Mouse (Mus musculus) lung, postnatal 0 days (tissue): Measurements from ENCODE around the gene Stpg4. TPM values are rescaled to one million over a fixed set of nuclear protein-coding genes. Genes with fewer than 3 reads are reported as not detected.

Experiments
- ATAC-seq: fragments of 200-750 bp; cut with Nextera tagmentation; 2 replicates; pipeline ENCODE4 v1.8.0; 2017; ENCODE audit warnings: moderate library complexity
- DNase-seq: peaks from one replicate; pipeline ENCODE4 v3.0.0-alpha.2; 2016; ENCODE audit warnings: low spot score
- H3K27ac ChIP-seq: fragments of 300-500 bp; sonication (generic); 2 replicates; pipeline ENCODE4 v1.5.1; 2014; ENCODE audit warnings: antibody characterized with exemption, mild to moderate bottlenecking, low read length, mixed read lengths
- H3K27me3 ChIP-seq: fragments of 300-500 bp; sonication (generic); replicated peaks from 2 replicates; pipeline ENCODE4 v1.6.1; 2014; ENCODE audit warnings: low read length, mixed read lengths; ENCODE audit not compliant: insufficient read depth
- H3K36me3 ChIP-seq: fragments of 300-500 bp; sonication (generic); 2 replicates; pipeline ENCODE4 v1.6.1; 2014; ENCODE audit warnings: low read length, mixed read lengths; ENCODE audit not compliant: insufficient read depth
- H3K4me1 ChIP-seq: fragments of 300-500 bp; sonication (generic); 2 replicates; pipeline ENCODE4 v1.6.1; 2014; ENCODE audit warnings: antibody characterized with exemption, low read depth, low read length, mixed read lengths; ENCODE audit not compliant: insufficient read depth
- H3K4me2 ChIP-seq: fragments of 300-500 bp; sonication (generic); replicated peaks from 2 replicates; pipeline ENCODE4 v1.6.1; 2014; ENCODE audit warnings: low read depth, mild to moderate bottlenecking, low read length, moderate library complexity, mixed read lengths
- H3K4me3 ChIP-seq: fragments of 300-500 bp; sonication (generic); 2 replicates; pipeline ENCODE4 v1.5.1; 2014; ENCODE audit warnings: low read depth, low read length
- H3K9ac ChIP-seq: fragments of 300-500 bp; sonication (generic); replicated peaks from 2 replicates; pipeline ENCODE4 v1.6.1; 2014; ENCODE audit warnings: low read depth, mild to moderate bottlenecking
- H3K9me3 ChIP-seq: fragments of 300-500 bp; sonication (generic); 2 replicates; pipeline ENCODE4 v1.6.1; 2016; ENCODE audit warnings: low read length, mixed read lengths
- CTCF ChIP-seq: IDR thresholded peaks from 2 replicates; pipeline ENCODE4 v1.5.1; 2016; ENCODE audit warnings: antibody characterized with exemption, mild to moderate bottlenecking
- EP300 ChIP-seq: IDR thresholded peaks from 2 replicates; pipeline ENCODE4 v1.6.1; 2016; ENCODE audit warnings: antibody characterized with exemption, mild to moderate bottlenecking, control low read depth
- WGBS: fragments of 180-500 bp; shearing (Covaris S2); extraction: QIAGEN DNeasy Blood & Tissue Kit; methylation state at CpG from one replicate; pipeline ENCODE4 v1.1.7; 2014; 5-methylcytosine and 5-hydroxymethylcytosine counted together
- polyA plus RNA-seq: library from polyadenylated mRNA; unstranded; fragments of >200 nt; fragmentation: Nextera tagmentation; extraction: Ambion mirVana; gene quantifications from 2 replicates; pipeline ENCODE4 v1.2.1, GENCODE M21; 2015

Stpg4 gene
- polyA plus RNA-seq, 1 experiment from 2014 or later: not detected

- Histone ChIP-seq H3K9ac (no peak overlapping the region), H3K4me2 (no peak overlapping the region), H3K9me3 (no peaks in the 10 kb centered on the region), H3K4me3 (no peak overlapping the region), H3K27me3 (no peaks in the 10 kb centered on the region), H3K36me3 (peaks cover 26% of the 10 kb centered on the region; the same call in 1 of the 2 replicates), H3K4me1 (no peaks in the 10 kb centered on the region), H3K27ac (no peak overlapping the region)
- TF ChIP-seq CTCF (no peak), EP300 (no peak)
- DNase-seq: no peak
- ATAC-seq: no peak
Measured at GRCm38 (mm10) chr17:87432314-87432713, 4.8 kb upstream of the Stpg4 start.

- Histone ChIP-seq H3K9ac (no peak overlapping the region), H3K4me1 (no peaks in the 10 kb centered on the region), H3K27ac (no peak overlapping the region), H3K27me3 (no peaks in the 10 kb centered on the region), H3K4me2 (no peak overlapping the region), H3K4me3 (no peak overlapping the region), H3K9me3 (no peaks in the 10 kb centered on the region), H3K36me3 (peaks cover 16% of the 10 kb centered on the region; the same call in 1 of the 2 replicates)
- DNase-seq: no peak
- TF ChIP-seq EP300 (no peak), CTCF (no peak)
- 77% methylated on average over 3 of the region's 3 CpGs for WGBS
- ATAC-seq: no peak
Measured at GRCm38 (mm10) chr17:87429431-87429830, 1.9 kb upstream of the Stpg4 start.

- Histone ChIP-seq H3K4me2 (no peak overlapping the region), H3K9ac (no peak overlapping the region), H3K4me1 (no peaks in the 10 kb centered on the region), H3K27me3 (no peaks in the 10 kb centered on the region), H3K36me3 (no peaks in the 10 kb centered on the region), H3K9me3 (no peaks in the 10 kb centered on the region), H3K4me3 (no peak overlapping the region), H3K27ac (no peak overlapping the region)
- TF ChIP-seq EP300 (no peak), CTCF (no peak)
- WGBS: 61% methylated on average over 7 of the region's 7 CpGs
- DNase-seq (no peak), ATAC-seq (no peak)
Measured at GRCm38 (mm10) chr17:87418082-87418481, 9.5 kb downstream of the Stpg4 start.

GRCm38 (mm10) chr17:87406646-87407045 is 20.9 kb downstream of the Stpg4 start:
- Histone ChIP-seq H3K27me3 (no peaks in the 10 kb centered on the region), H3K27ac (no peak overlapping the region), H3K4me3 (no peak overlapping the region), H3K4me2 (no peak overlapping the region), H3K4me1 (no peaks in the 10 kb centered on the region), H3K9ac (no peak overlapping the region), H3K9me3 (no peaks in the 10 kb centered on the region), H3K36me3 (no peaks in the 10 kb centered on the region)
- TF ChIP-seq EP300 (no peak), CTCF (no peak)
- no peak for DNase-seq
- no peak for ATAC-seq
- WGBS: 73% methylated on average over 4 of the region's 4 CpGs

- Histone ChIP-seq H3K27me3 (no peaks in the 10 kb centered on the region), H3K4me2 (no peak overlapping the region), H3K36me3 (no peaks in the 10 kb centered on the region), H3K9me3 (no peaks in the 10 kb centered on the region), H3K9ac (no peak overlapping the region), H3K27ac (no peak overlapping the region), H3K4me1 (no peaks in the 10 kb centered on the region), H3K4me3 (no peak overlapping the region)
- DNase-seq: peak; percentile 48
- WGBS: 72% methylated on average over 11 of the region's 11 CpGs
- TF ChIP-seq CTCF (no peak), EP300 (no peak)
- ATAC-seq: peak; percentile 37; the same call in 1 of the 2 replicates
Measured at GRCm38 (mm10) chr17:87405576-87405975, 22.0 kb downstream of the Stpg4 start.

- no peak overlapping the region for H3K9ac ChIP-seq
- no peaks in the 10 kb centered on the region for H3K27me3 ChIP-seq
- H3K27ac ChIP-seq: no peak overlapping the region
- no peaks in the 10 kb centered on the region for H3K9me3 ChIP-seq
- H3K4me1 ChIP-seq: no peaks in the 10 kb centered on the region
- H3K4me3 ChIP-seq: no peak overlapping the region
- no peak for TF ChIP-seq CTCF
- no peak for TF ChIP-seq EP300
- DNase-seq: no peak
- H3K4me2 ChIP-seq: no peak overlapping the region
- no peaks in the 10 kb centered on the region for H3K36me3 ChIP-seq
- no peak for ATAC-seq
- WGBS: 68% methylated on average over 4 of the region's 4 CpGs
Measured at GRCm38 (mm10) chr17:87403462-87403861, 24.1 kb downstream of the Stpg4 start.

GRCm38 (mm10) chr17:87402444-87402843 is 25.1 kb downstream of the Stpg4 start:
- ATAC-seq (no peak), DNase-seq (no peak)
- Histone ChIP-seq H3K36me3 (no peaks in the 10 kb centered on the region), H3K4me1 (no peaks in the 10 kb centered on the region), H3K9ac (no peak overlapping the region), H3K4me2 (no peak overlapping the region), H3K4me3 (no peak overlapping the region), H3K27ac (no peak overlapping the region), H3K9me3 (no peaks in the 10 kb centered on the region), H3K27me3 (no peaks in the 10 kb centered on the region)
- TF ChIP-seq EP300 (no peak), CTCF (no peak)
- WGBS: 87% methylated on average over 11 of the region's 11 CpGs
